Mouse (Mus musculus) CH12.LX (cell line): ENCODE measurements at regions not wholly inside any gene's neighbourhood (a gene's known extent, or its start where the extent isn't known, plus 50 kb on each side); places are given as distances from the start of the nearest gene placed in this dataset.

Experiments
- EP300 ChIP-seq: IDR thresholded peaks from 2 replicates; pipeline ENCODE4 v1.6.1; 2011; ENCODE audit warnings: low read length, improper control_type of control experiment
- IRF4 ChIP-seq: IDR thresholded peaks from 2 replicates; pipeline ENCODE4 v1.6.1; 2014; ENCODE audit warnings: low read depth, mild to moderate bottlenecking, inconsistent platforms, low read length, improper control_type of control experiment
- JUN ChIP-seq: IDR thresholded peaks from 2 replicates; pipeline ENCODE4 v1.6.1; 2011; ENCODE audit warnings: low read depth, mild to moderate bottlenecking, low read length, improper control_type of control experiment, moderate library complexity; ENCODE audit not compliant: insufficient read depth

GRCm38 (mm10) chr16:39693061-39693460, 291.1 kb upstream of the Lsamp start:
- no peak for TF ChIP-seq JUN
- no peak for TF ChIP-seq EP300
- TF ChIP-seq IRF4 = no peak
